Mouse (Mus musculus): Measurements from ENCODE around the gene Aox3.

GRCm38 (mm10) chr1:58215956-58216532 is 103.1 kb downstream of the Aox3 start:
- no peak for TF ChIP-seq MAFK (IDR thresholded peaks at IDR 0.05; ENCODE audit: insufficient read depth, low read depth, low read length)
- no peak for TF ChIP-seq HCFC1 (IDR thresholded peaks at IDR 0.05; ENCODE audit: borderline replicate concordance, insufficient read depth, low read length)
- TF ChIP-seq CHD2 (IDR thresholded peaks at IDR 0.05; ENCODE audit: low read depth, low read length): no peak
- no peak for TF ChIP-seq ZC3H11A (IDR thresholded peaks at IDR 0.05; ENCODE audit: borderline replicate concordance, low read depth, low read length)

Measured in ES-E14 (cell line).